Mouse (Mus musculus) lung, adult 2 months (tissue): ENCODE results near the gene Lmnb2.

Source experiments
- CTCF ChIP-seq: fragments of 200-500 bp; IDR thresholded peaks from 2 replicates; pipeline ENCODE4 v1.5.1; 2011; ENCODE audit warnings: mild to moderate bottlenecking, low read length, control low read depth; ENCODE audit not compliant: insufficient read depth
- POLR2A ChIP-seq: fragments of 200-500 bp; IDR thresholded peaks from 2 replicates; pipeline ENCODE4 v1.6.1; 2011; ENCODE audit warnings: low read depth, mild to moderate bottlenecking, control low read depth, low read length, borderline replicate concordance; ENCODE audit errors: extremely low read depth

- TF ChIP-seq CTCF (no peak), POLR2A (peak; percentile 87)
Measured at GRCm38 (mm10) chr10:80900318-80901247, 17.5 kb downstream of the Lmnb2 start, which contains the start of gene Timm13.
